Mouse (Mus musculus) megakaryocyte, embryonic 14.5 days (primary cell): Measurements from ENCODE around the gene Slc17a1.

Source experiments
- FLI1 ChIP-seq: IDR thresholded peaks from 2 replicates; pipeline ENCODE4 v1.6.1; 2012; ENCODE audit warnings: low read length, inconsistent platforms, mixed read lengths
- GATA1 ChIP-seq: IDR thresholded peaks from 3 replicates; pipeline ENCODE4 v1.6.1; 2012; ENCODE audit warnings: mixed read lengths, low read length, inconsistent platforms, borderline replicate concordance

DNA sequence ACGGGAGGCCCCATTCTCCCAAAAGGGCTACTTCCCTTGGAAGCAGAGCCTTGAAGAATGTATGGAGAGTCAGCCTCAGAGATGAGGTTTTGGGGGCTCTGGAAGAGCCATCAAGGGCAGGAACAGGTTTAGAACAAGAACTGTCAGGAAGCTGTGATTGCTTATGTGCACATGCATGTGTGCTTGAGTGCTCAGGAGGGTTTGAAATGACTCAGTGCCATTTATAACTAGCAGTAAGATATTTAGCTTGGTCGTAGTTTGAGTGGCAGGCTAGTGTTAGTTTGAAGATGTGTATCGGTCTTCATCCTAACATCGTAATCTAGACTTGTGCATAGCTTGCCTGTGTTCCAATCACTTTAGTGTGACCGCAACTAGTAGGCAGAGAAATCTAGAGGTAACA lies 39.4 kb downstream of the Slc17a1 start:
- TF ChIP-seq GATA1 (no peak), FLI1 (no peak)
